Mouse (Mus musculus): Measurements from ENCODE around the gene Csf2rb. TPM values are rescaled to one million over a fixed set of nuclear protein-coding genes. Genes with fewer than 3 reads are reported as not detected.

The Csf2rb gene
- polyA plus RNA-seq, 1 experiment from 2014 or later = 0.56 TPM

- Histone ChIP-seq H3K4me2 (ENCODE audit: low read depth, low read length) (no peak overlapping the region), H3K9ac (replicated peaks; ENCODE audit: low read depth, low read length) (no peak overlapping the region), H3K4me3 (ENCODE audit: low read depth, low read length) (no peak overlapping the region), H3K36me3 (ENCODE audit: control insufficient read depth, insufficient read depth, low read length) (no peaks in the 10 kb centered on the region), H3K27ac (ENCODE audit: low read depth, low read length) (no peak overlapping the region), H3K9me3 (ENCODE audit: control insufficient read depth, low read length) (no peaks in the 10 kb centered on the region), H3K4me1 (ENCODE audit: control insufficient read depth, insufficient read depth, low read length) (no peaks in the 10 kb centered on the region), H3K27me3 (ENCODE audit: control insufficient read depth, insufficient read depth, low read length) (no peaks in the 10 kb centered on the region)
- no peak for ATAC-seq (ENCODE audit: low read depth)
- WGBS = 42% methylated on average over 2 of the region's 2 CpGs
Observed at GRCm38 (mm10) chr15:78365916-78366315, 40.4 kb downstream of the Csf2rb start.

- Histone ChIP-seq H3K9me3 (ENCODE audit: control insufficient read depth, low read length) (no peaks in the 10 kb centered on the region), H3K36me3 (ENCODE audit: control insufficient read depth, insufficient read depth, low read length) (no peaks in the 10 kb centered on the region), H3K4me2 (ENCODE audit: low read depth, low read length) (no peak overlapping the region), H3K4me3 (ENCODE audit: low read depth, low read length) (no peak overlapping the region), H3K9ac (replicated peaks; ENCODE audit: low read depth, low read length) (no peak overlapping the region), H3K4me1 (ENCODE audit: control insufficient read depth, insufficient read depth, low read length) (no peaks in the 10 kb centered on the region), H3K27ac (ENCODE audit: low read depth, low read length) (no peak overlapping the region), H3K27me3 (ENCODE audit: control insufficient read depth, insufficient read depth, low read length) (no peaks in the 10 kb centered on the region)
- WGBS = 75% methylated on average over 8 of the region's 8 CpGs
- no peak for ATAC-seq (ENCODE audit: low read depth)
Observed at GRCm38 (mm10) chr15:78366875-78367274, 41.3 kb downstream of the Csf2rb start.

- no peak for ATAC-seq (ENCODE audit: low read depth)
- no peaks in the 10 kb centered on the region for H3K9me3 ChIP-seq (ENCODE audit: control insufficient read depth, low read length)
- no peaks in the 10 kb centered on the region for H3K36me3 ChIP-seq (ENCODE audit: control insufficient read depth, insufficient read depth, low read length)
- H3K4me3 ChIP-seq (ENCODE audit: low read depth, low read length) = no peak overlapping the region
- H3K4me2 ChIP-seq (ENCODE audit: low read depth, low read length) = no peak overlapping the region
- H3K4me1 ChIP-seq (ENCODE audit: control insufficient read depth, insufficient read depth, low read length) = no peaks in the 10 kb centered on the region
- H3K27me3 ChIP-seq (ENCODE audit: control insufficient read depth, insufficient read depth, low read length) = no peaks in the 10 kb centered on the region
- no peak overlapping the region for H3K27ac ChIP-seq (ENCODE audit: low read depth, low read length)
- 72% methylated on average over 3 of the region's 3 CpGs for WGBS
- H3K9ac ChIP-seq (replicated peaks; ENCODE audit: low read depth, low read length) = no peak overlapping the region
Observed at GRCm38 (mm10) chr15:78367811-78368210, 42.3 kb downstream of the Csf2rb start.

DNA sequence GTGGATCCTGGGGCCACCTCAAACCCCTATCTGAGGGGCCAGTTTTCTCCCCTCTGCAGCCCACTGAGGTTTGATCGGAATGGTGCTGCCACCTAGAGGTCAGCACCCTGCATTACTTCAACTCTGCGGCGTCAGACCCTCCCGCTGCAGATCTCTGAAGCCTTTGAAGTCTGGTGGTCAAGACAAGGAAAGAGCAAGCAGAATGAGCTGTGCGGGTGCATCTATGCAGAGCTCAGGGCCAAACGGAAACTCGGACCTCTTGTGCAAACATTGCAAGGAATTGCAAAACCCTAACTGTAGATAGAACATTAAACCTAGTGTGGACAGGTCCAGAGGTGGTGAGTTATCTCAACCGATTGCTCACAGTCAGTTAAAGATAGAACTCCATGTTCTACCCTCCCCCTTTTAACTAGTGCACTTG, 43.4 kb downstream of the Csf2rb start:
- no peak for ATAC-seq (ENCODE audit: low read depth)
- Histone ChIP-seq H3K4me1 (ENCODE audit: control insufficient read depth, insufficient read depth, low read length) (no peaks in the 10 kb centered on the region), H3K4me2 (ENCODE audit: low read depth, low read length) (no peak overlapping the region), H3K4me3 (ENCODE audit: low read depth, low read length) (no peak overlapping the region), H3K36me3 (ENCODE audit: control insufficient read depth, insufficient read depth, low read length) (no peaks in the 10 kb centered on the region), H3K9me3 (ENCODE audit: control insufficient read depth, low read length) (no peaks in the 10 kb centered on the region), H3K27ac (ENCODE audit: low read depth, low read length) (no peak overlapping the region), H3K27me3 (ENCODE audit: control insufficient read depth, insufficient read depth, low read length) (no peaks in the 10 kb centered on the region), H3K9ac (replicated peaks; ENCODE audit: low read depth, low read length) (no peak overlapping the region)
- 14% methylated on average over 8 of the region's 8 CpGs for WGBS

GRCm38 (mm10) chr15:78369641-78370040, 44.1 kb downstream of the Csf2rb start:
- ATAC-seq (ENCODE audit: low read depth) = no peak
- 63% methylated on average over 1 of the region's 1 CpGs for WGBS

DNA sequence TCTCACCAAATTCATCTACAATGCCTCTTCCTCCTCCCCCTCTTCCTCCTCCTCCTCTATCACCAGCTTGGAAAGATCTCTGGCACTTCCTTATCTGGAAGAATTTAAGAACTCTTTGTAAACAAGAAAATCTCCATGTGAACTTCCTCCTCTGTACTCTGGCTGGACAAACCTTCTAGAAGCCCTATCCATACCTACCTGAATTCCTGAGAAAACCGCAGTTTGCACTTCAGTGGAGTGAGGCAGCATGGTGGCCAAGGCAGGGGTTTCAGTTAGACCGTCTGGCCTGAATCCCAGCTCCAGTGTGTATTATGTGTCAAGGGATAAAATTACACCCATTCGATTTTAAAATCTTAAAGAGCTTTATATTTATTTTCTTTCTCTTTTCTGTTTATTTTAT, 47.2 kb downstream of the Csf2rb start:
- Histone ChIP-seq H3K4me1 (ENCODE audit: control insufficient read depth, insufficient read depth, low read length) (no peaks in the 10 kb centered on the region), H3K27ac (ENCODE audit: low read depth, low read length) (no peak overlapping the region), H3K27me3 (ENCODE audit: control insufficient read depth, insufficient read depth, low read length) (no peaks in the 10 kb centered on the region), H3K9ac (replicated peaks; ENCODE audit: low read depth, low read length) (no peak overlapping the region), H3K36me3 (ENCODE audit: control insufficient read depth, insufficient read depth, low read length) (no peaks in the 10 kb centered on the region), H3K9me3 (ENCODE audit: control insufficient read depth, low read length) (no peaks in the 10 kb centered on the region), H3K4me2 (ENCODE audit: low read depth, low read length) (no peak overlapping the region), H3K4me3 (ENCODE audit: low read depth, low read length) (no peak overlapping the region)
- WGBS = 81% methylated on average over 3 of the region's 3 CpGs
- no peak for ATAC-seq (ENCODE audit: low read depth)

More at GRCm38 (mm10) chr15:78369641-78370040, 44.1 kb downstream of the Csf2rb start:
- no peaks in the 10 kb centered on the region for H3K4me1 ChIP-seq (ENCODE audit: control insufficient read depth, insufficient read depth, low read length)
- no peaks in the 10 kb centered on the region for H3K27me3 ChIP-seq (ENCODE audit: control insufficient read depth, insufficient read depth, low read length)
- no peak overlapping the region for H3K9ac ChIP-seq (replicated peaks; ENCODE audit: low read depth, low read length)
- no peaks in the 10 kb centered on the region for H3K9me3 ChIP-seq (ENCODE audit: control insufficient read depth, low read length)
- no peak overlapping the region for H3K4me3 ChIP-seq (ENCODE audit: low read depth, low read length)
- H3K36me3 ChIP-seq (ENCODE audit: control insufficient read depth, insufficient read depth, low read length) = no peaks in the 10 kb centered on the region
- H3K27ac ChIP-seq (ENCODE audit: low read depth, low read length) = no peak overlapping the region
- no peak overlapping the region for H3K4me2 ChIP-seq (ENCODE audit: low read depth, low read length)

DNA sequence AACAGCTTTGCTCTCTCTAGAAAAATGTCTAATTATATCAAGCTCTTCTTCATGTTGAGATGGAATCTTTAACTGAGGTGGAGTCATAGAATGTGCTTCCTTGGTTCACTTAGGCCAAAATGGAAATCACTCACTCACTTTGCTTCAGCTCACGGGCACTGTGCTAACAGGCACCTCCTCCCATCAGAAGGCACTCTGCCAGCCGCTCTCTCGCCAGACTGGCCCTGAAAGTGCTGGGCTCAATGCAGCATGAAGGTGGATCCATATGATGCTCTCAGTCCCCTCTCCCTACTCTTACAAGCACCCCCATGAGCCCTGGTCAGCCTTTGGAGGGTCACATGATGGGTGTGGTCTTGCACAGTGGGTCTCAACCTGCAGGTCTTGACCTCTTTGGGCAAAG, 48.7 kb downstream of the Csf2rb start:
- H3K36me3 ChIP-seq (ENCODE audit: control insufficient read depth, insufficient read depth, low read length) = no peaks in the 10 kb centered on the region
- no peak overlapping the region for H3K4me2 ChIP-seq (ENCODE audit: low read depth, low read length)
- no peak for ATAC-seq (ENCODE audit: low read depth)
- no peak overlapping the region for H3K4me3 ChIP-seq (ENCODE audit: low read depth, low read length)
- H3K27me3 ChIP-seq (ENCODE audit: control insufficient read depth, insufficient read depth, low read length) = no peaks in the 10 kb centered on the region
- no peaks in the 10 kb centered on the region for H3K4me1 ChIP-seq (ENCODE audit: control insufficient read depth, insufficient read depth, low read length)
- WGBS = 70% methylated on average over 3 of the region's 3 CpGs
- no peaks in the 10 kb centered on the region for H3K9me3 ChIP-seq (ENCODE audit: control insufficient read depth, low read length)
- no peak overlapping the region for H3K27ac ChIP-seq (ENCODE audit: low read depth, low read length)
- H3K9ac ChIP-seq (replicated peaks; ENCODE audit: low read depth, low read length) = no peak overlapping the region

DNA sequence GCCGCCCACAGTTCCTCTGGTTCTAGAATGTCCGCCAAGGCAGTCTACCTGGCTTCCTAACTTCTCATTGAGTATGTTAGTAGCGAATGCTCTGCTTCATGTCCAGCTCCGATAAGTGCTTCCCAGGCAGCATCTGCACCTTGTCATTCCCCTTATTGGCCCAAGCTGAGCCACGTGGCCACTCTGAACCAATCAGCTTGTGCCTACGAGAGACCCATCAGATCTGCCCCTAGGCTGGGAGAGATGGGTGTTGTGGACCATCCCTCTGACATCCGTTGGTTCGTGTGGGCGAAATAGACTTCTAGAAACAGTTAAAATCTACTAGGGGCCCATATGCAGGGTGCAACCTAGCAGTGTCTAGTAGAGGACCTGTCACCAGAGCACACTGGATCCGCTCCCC, 52.3 kb downstream of the Csf2rb start:
- Histone ChIP-seq H3K9ac (replicated peaks; ENCODE audit: low read depth, low read length) (no peak overlapping the region), H3K27ac (ENCODE audit: low read depth, low read length) (no peak overlapping the region), H3K9me3 (ENCODE audit: control insufficient read depth, low read length) (no peaks in the 10 kb centered on the region), H3K4me2 (ENCODE audit: low read depth, low read length) (no peak overlapping the region), H3K36me3 (ENCODE audit: control insufficient read depth, insufficient read depth, low read length) (no peaks in the 10 kb centered on the region), H3K4me1 (ENCODE audit: control insufficient read depth, insufficient read depth, low read length) (no peaks in the 10 kb centered on the region), H3K27me3 (ENCODE audit: control insufficient read depth, insufficient read depth, low read length) (no peaks in the 10 kb centered on the region), H3K4me3 (ENCODE audit: low read depth, low read length) (no peak overlapping the region)
- 87% methylated on average over 10 of the region's 10 CpGs for WGBS
- ATAC-seq (ENCODE audit: low read depth) = no peak

- Histone ChIP-seq H3K36me3 (ENCODE audit: control insufficient read depth, insufficient read depth, low read length) (no peaks in the 10 kb centered on the region), H3K27ac (ENCODE audit: low read depth, low read length) (no peak overlapping the region), H3K4me3 (ENCODE audit: low read depth, low read length) (no peak overlapping the region), H3K4me2 (ENCODE audit: low read depth, low read length) (no peak overlapping the region), H3K9ac (replicated peaks; ENCODE audit: low read depth, low read length) (no peak overlapping the region), H3K9me3 (ENCODE audit: control insufficient read depth, low read length) (no peaks in the 10 kb centered on the region), H3K27me3 (ENCODE audit: control insufficient read depth, insufficient read depth, low read length) (no peaks in the 10 kb centered on the region), H3K4me1 (ENCODE audit: control insufficient read depth, insufficient read depth, low read length) (no peaks in the 10 kb centered on the region)
- ATAC-seq (ENCODE audit: low read depth) = no peak
- 81% methylated on average over 10 of the region's 10 CpGs for WGBS
Observed at GRCm38 (mm10) chr15:78378556-78378955, 53.0 kb downstream of the Csf2rb start.

DNA sequence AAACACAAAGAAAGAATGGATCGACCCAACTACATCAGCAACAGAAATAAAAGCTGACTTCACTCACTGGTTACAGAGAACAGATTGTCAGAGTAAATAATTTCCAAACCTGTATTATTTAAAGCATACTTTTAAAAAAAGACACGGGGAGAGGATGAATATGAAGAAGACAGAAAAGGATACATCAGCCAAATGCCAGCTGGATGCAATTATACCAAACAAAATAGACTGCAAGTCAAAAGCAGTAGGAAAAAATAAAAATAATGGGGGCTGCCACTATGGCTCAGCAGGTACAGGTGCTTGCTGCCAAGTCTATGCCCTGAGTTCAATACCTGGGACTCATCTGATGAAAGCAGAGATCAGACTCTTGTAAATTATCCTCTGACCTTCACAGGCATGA, 54.7 kb downstream of the Csf2rb start:
- WGBS = 83% methylated on average over 2 of the region's 2 CpGs
- H3K4me1 ChIP-seq (ENCODE audit: control insufficient read depth, insufficient read depth, low read length) = no peaks in the 10 kb centered on the region
- H3K27ac ChIP-seq (ENCODE audit: low read depth, low read length) = no peak overlapping the region
- H3K9me3 ChIP-seq (ENCODE audit: control insufficient read depth, low read length) = no peaks in the 10 kb centered on the region
- no peaks in the 10 kb centered on the region for H3K36me3 ChIP-seq (ENCODE audit: control insufficient read depth, insufficient read depth, low read length)
- no peak overlapping the region for H3K4me2 ChIP-seq (ENCODE audit: low read depth, low read length)
- H3K27me3 ChIP-seq (ENCODE audit: control insufficient read depth, insufficient read depth, low read length) = no peaks in the 10 kb centered on the region
- no peak for ATAC-seq (ENCODE audit: low read depth)
- H3K9ac ChIP-seq (replicated peaks; ENCODE audit: low read depth, low read length) = no peak overlapping the region
- no peak overlapping the region for H3K4me3 ChIP-seq (ENCODE audit: low read depth, low read length)

Measured in neural tube, embryonic 14.5 days (tissue).